Mouse (Mus musculus): Measurements from ENCODE around the gene Gm31371. TPM values are rescaled to one million over a fixed set of nuclear protein-coding genes. Genes with fewer than 3 reads are reported as not detected.
"Not testable (repeated sequence)": the region's sequence is repeated elsewhere in the genome, so short reads cannot be mapped to it uniquely, and the experiment has no call there.

Gm31371 gene
- total RNA-seq (2017), result 1.3 TPM in 1 of 3 replicates, not detected in the others

GRCm38 (mm10) chr8:19903092-19903491 lies at the start of gene Gm31371:
Gm31371 (plus strand) TSS chr8:19903392.
- ATAC-seq (replicated peaks; ENCODE audit: insufficient number of reproducible peaks, low FRiP score, low TSS enrichment, poor library complexity, severe bottlenecking), result not testable (repeated sequence)

- ATAC-seq (replicated peaks; ENCODE audit: insufficient number of reproducible peaks, low FRiP score, low TSS enrichment, poor library complexity, severe bottlenecking), result not testable (repeated sequence)
Observed at GRCm38 (mm10) chr8:19906425-19907055, 3.3 kb downstream of the Gm31371 start.

GRCm38 (mm10) chr8:19908841-19909321 lies 5.7 kb downstream of the Gm31371 start:
- ATAC-seq (replicated peaks; ENCODE audit: insufficient number of reproducible peaks, low FRiP score, low TSS enrichment, poor library complexity, severe bottlenecking), result not testable (repeated sequence)

GRCm38 (mm10) chr8:19919086-19919485 lies 15.9 kb downstream of the Gm31371 start:
- not testable (repeated sequence) for ATAC-seq (replicated peaks; ENCODE audit: insufficient number of reproducible peaks, low FRiP score, low TSS enrichment, poor library complexity, severe bottlenecking)

- ATAC-seq (replicated peaks; ENCODE audit: insufficient number of reproducible peaks, low FRiP score, low TSS enrichment, poor library complexity, severe bottlenecking), result not testable (repeated sequence)
Observed at GRCm38 (mm10) chr8:19934274-19934673, 31.1 kb downstream of the Gm31371 start.

GRCm38 (mm10) chr8:19935541-19936030 lies 32.4 kb downstream of the Gm31371 start:
- not testable (repeated sequence) for ATAC-seq (replicated peaks; ENCODE audit: insufficient number of reproducible peaks, low FRiP score, low TSS enrichment, poor library complexity, severe bottlenecking)

- no peak for ATAC-seq (replicated peaks; ENCODE audit: insufficient number of reproducible peaks, low FRiP score, low TSS enrichment, poor library complexity, severe bottlenecking)
Observed at GRCm38 (mm10) chr8:19960935-19961334, 57.7 kb downstream of the Gm31371 start.

GRCm38 (mm10) chr8:19963766-19964165 lies 60.6 kb downstream of the Gm31371 start:
- not testable (repeated sequence) for ATAC-seq (replicated peaks; ENCODE audit: insufficient number of reproducible peaks, low FRiP score, low TSS enrichment, poor library complexity, severe bottlenecking)

- ATAC-seq (replicated peaks; ENCODE audit: insufficient number of reproducible peaks, low FRiP score, low TSS enrichment, poor library complexity, severe bottlenecking), result not testable (repeated sequence)
Observed at GRCm38 (mm10) chr8:19968151-19968550, 65.0 kb downstream of the Gm31371 start.

- not testable (repeated sequence) for ATAC-seq (replicated peaks; ENCODE audit: insufficient number of reproducible peaks, low FRiP score, low TSS enrichment, poor library complexity, severe bottlenecking)
Observed at GRCm38 (mm10) chr8:19975237-19975636, 72.0 kb downstream of the Gm31371 start.

Other genes starting within 250 kb of the Gm31371 start
- gene 4930467E23Rik, start 173.8 kb upstream of the Gm31371 start, total RNA-seq (2017), result not detected in 3 replicates

Data from monocyte, adult 5-6 weeks (primary cell).